Mouse (Mus musculus): ENCODE results near the gene Tspan17. TPM values are rescaled to one million over a fixed set of nuclear protein-coding genes. Genes with fewer than 3 reads are reported as not detected.

Tspan17 gene
- total RNA-seq, 2 experiments from 2014 or later, result 15.3 to 25.3 TPM

- H3K27ac ChIP-seq, result no peak overlapping the region
- intact Hi-C loops (cut with DNase I), result loop anchor here (2.0 to 5.0 kb wide), 2 partner anchors 273 to 379 kb away; no protein-coding TSS in a partner anchor
- H3K4me3 ChIP-seq, result no peak overlapping the region
- no peak for TF ChIP-seq CTCF (IDR thresholded peaks at IDR 0.05)
- DNase-seq, result no peak
Measured at GRCm38 (mm10) chr13:54797861-54798643, 8.9 kb downstream of the Tspan17 start.

DNA sequence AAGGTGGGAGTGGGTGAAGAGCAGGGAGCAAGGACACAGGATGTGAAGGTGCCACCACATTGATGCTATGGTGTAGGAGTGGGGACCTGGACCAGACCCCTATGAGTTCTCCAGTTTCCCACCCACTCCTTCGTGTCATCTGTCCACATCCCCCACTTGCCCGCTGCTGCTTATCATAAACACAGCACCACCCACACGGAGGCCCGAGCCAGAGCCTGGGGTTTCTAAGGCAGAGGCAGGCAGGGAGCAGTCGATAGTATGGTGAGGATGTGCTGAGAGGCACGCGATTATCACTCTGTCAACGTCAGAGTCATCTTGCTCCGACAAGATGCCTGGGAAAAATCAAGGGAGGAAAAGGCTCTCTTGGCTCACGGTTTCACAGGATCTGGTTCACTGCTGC is 9.6 kb downstream of the Tspan17 start:
- TF ChIP-seq CTCF (IDR thresholded peaks at IDR 0.05), result no peak
- H3K27ac ChIP-seq, result no peak overlapping the region
- DNase-seq, result no peak
- H3K4me3 ChIP-seq, result no peak overlapping the region
- intact Hi-C loops (cut with DNase I), result loop anchor here (2.0 to 5.0 kb wide), 2 partner anchors 272 to 379 kb away; no protein-coding TSS in a partner anchor

DNA sequence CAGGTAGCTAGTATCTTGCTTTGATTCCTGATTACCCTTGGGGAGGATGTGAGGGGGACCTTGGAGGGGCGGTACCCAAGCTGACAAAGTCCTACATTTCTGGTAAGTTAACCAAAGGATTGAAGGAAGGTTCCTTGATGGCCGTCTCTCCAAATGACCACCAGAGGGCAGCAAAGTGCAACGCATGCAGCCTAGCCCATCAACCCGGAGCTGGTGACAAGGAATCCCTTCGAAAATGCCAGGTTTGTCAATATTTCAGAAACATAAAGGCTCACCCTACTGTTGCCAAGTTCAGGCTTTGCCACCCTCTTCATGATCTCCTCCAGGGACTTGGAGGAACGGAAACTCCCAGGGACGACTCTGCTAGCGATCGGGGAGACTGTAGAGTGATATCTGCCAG is 10.5 kb downstream of the Tspan17 start:
- peak; percentile 73 for DNase-seq
- TF ChIP-seq CTCF (IDR thresholded peaks at IDR 0.05), result peak; percentile 97
- intact Hi-C loops (cut with DNase I), result loop anchor here (2.0 to 5.0 kb wide), 2 partner anchors 271 to 378 kb away; no protein-coding TSS in a partner anchor
- Histone ChIP-seq H3K4me3 (peak overlapping the region; percentile 67), H3K27ac (no peak overlapping the region)

DNA sequence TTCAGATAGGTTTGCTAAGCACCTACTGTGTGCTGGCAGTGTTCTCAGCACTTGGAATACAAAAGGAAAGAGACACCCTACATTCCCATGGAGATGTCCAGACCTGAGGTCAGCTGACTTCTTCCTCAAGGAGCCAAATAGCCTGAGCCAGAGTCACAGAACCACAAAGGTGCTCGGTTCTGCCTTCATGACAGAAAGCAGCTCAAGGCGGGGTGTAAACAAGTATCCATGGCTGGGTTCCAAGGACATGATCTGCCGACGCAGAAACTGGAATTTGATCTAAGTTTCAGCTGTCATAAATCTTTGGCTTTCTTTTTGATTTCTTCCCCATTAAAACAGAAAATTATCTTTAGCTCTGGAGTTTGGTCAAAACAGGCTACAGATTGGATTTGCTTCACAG is 11.0 kb downstream of the Tspan17 start:
- Histone ChIP-seq H3K4me3 (peak overlapping the region; percentile 67), H3K27ac (no peak overlapping the region)
- no peak for DNase-seq
- no peak for TF ChIP-seq CTCF (IDR thresholded peaks at IDR 0.05)
- intact Hi-C loops (cut with DNase I), result no loop called here

DNA sequence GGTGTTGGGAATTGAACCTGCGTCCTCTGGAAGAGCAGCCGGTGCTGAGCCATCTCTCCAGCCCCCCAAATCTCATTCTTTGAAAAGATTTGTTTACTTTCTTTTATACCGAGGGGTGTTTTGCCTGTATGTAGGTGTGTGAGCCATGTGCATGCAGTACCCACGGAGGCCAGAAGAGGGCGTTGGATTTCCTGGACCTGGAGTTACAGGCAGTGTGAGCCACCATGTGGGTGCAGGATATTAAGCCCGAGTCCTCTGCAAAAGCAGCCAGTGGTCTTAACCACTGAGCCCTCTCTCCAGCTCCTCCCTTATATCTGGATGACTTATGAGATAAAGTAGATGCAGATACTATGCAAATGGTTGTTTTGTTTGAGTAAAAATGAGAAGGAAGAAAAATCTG is 13.8 kb downstream of the Tspan17 start:
- intact Hi-C loops (cut with DNase I), result no loop called here
- H3K4me3 ChIP-seq, result no peak overlapping the region
- no peak for DNase-seq
- H3K27ac ChIP-seq, result no peak overlapping the region
- peak; percentile 33 for TF ChIP-seq CTCF (IDR thresholded peaks at IDR 0.05)

DNA sequence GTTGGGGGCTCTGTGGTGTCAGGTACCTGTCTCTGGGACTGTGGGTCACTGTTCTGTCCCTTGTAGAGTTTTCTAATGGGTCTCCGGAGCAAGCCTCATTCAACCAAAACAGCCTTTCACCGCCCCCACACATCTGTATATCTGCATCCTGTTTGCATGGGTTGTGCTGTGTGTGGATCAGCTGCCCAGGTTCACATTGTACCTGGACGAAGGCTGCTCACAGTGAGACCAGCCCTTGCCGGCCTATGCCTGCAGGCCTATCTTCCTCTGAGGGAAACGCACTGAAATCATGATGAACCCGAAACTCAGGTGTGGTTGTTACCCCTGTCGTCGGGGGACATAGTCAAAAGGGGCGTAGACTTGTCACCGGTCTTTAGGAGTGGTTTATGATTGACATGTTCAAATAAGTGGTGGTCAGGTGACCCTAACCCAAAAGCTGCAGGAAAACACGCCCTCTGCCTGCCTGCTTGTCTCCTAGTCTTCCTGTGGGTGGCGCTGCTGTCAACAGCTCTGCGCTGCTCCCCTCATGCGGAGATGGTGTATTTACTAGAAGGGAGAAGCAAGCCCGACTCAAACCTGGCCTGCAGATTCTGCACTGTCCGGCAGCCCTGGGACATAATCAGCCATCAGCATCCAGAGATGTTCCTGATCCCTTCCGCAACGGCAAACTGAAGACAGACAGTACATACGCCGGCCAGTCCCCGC is 16.1 kb downstream of the Tspan17 start:
- no peak for DNase-seq
- no peak overlapping the region for H3K27ac ChIP-seq
- intact Hi-C loops (cut with DNase I), result no loop called here
- no peak overlapping the region for H3K4me3 ChIP-seq
- TF ChIP-seq CTCF (IDR thresholded peaks at IDR 0.05), result peak; percentile 39

DNA sequence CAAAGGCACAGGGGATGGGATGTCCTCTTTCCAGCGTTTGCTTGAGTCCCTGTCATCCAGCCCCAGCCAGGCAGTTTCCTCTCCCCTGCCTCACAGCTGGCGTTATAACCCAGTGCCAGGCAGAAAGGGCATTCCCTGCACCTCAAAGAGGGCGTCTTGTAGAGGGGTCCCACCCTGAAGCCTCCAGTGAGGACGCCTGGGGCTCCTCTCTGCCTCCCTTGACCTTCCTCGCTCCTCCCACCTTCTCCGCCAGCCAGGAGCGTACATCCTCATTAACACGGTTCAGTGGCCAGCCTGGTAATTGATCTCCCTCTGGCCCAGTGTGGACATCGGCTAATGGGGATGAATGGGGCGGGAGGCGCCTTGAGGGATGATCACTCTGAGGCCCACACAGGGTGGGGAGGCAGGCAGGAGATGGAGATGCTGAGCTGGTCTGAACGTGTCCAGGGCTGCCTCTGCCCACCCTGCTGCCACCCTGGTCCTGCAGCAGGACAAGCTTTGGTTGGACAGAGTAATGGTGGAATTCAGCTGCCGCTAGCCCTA is 17.3 kb downstream of the Tspan17 start:
- Histone ChIP-seq H3K4me3 (no peak overlapping the region), H3K27ac (no peak overlapping the region)
- no peak for DNase-seq
- TF ChIP-seq CTCF (IDR thresholded peaks at IDR 0.05), result no peak
- intact Hi-C loops (cut with DNase I), result no loop called here

GRCm38 (mm10) chr13:54808067-54808466 is 18.9 kb downstream of the Tspan17 start:
- intact Hi-C loops (cut with DNase I), result no loop called here

GRCm38 (mm10) chr13:54811476-54811875 is 22.3 kb downstream of the Tspan17 start:
- intact Hi-C loops (cut with DNase I), result no loop called here
- DNase-seq, result no peak
- no peak for TF ChIP-seq CTCF (IDR thresholded peaks at IDR 0.05)
- Histone ChIP-seq H3K27ac (no peak overlapping the region), H3K4me3 (no peak overlapping the region)

More at GRCm38 (mm10) chr13:54808067-54808466, 18.9 kb downstream of the Tspan17 start:
- no peak for DNase-seq
- Histone ChIP-seq H3K27ac (no peak overlapping the region), H3K4me3 (no peak overlapping the region)
- TF ChIP-seq CTCF (IDR thresholded peaks at IDR 0.05), result no peak

DNA sequence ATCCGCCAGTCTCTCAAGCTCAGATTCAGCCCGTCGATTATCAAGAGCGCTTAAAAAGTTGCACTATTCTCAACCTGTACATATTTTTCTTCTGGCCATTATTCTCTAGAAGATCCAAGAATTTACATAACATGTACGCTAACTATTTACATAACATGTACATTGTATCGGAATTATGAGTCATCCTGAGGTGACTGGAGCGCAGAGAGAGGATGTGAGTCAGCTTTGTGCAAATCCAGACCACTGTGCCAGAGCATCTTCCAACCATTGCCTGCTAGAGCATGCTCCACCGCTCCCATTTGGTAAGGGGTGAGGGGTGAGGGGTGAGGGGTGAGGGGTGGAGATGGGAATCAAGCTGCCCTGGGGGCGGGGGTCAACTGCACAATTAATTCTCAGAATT is 24.2 kb downstream of the Tspan17 start:
- Histone ChIP-seq H3K4me3 (no peak overlapping the region), H3K27ac (no peak overlapping the region)
- no peak for DNase-seq
- intact Hi-C loops (cut with DNase I), result no loop called here
- TF ChIP-seq CTCF (IDR thresholded peaks at IDR 0.05), result no peak

- Histone ChIP-seq H3K27ac (no peak overlapping the region), H3K4me3 (no peak overlapping the region)
- intact Hi-C loops (cut with DNase I), result no loop called here
- no peak for TF ChIP-seq CTCF (IDR thresholded peaks at IDR 0.05)
- no peak for DNase-seq
Measured at GRCm38 (mm10) chr13:54818399-54819254, 29.4 kb downstream of the Tspan17 start.

DNA sequence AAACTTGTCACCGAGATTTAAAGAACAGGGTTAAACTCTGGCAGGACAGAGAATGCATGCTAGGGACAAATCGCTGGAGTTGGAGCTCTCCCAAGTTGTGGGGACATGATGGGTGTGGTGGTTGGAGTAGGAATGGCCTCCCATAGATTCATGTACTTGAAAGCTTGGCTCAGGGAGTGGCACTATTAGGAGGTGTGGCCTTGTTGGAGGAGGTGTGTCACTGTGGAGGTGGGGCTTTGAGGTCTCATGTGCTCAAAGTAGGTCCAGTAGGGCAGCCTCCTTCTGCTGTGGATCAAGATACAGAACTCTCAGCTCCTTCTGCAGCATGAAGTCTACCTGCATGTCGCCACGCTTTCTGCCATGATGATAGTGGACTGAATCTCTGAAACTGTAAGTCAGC is 31.9 kb downstream of the Tspan17 start:
- no peak for DNase-seq
- intact Hi-C loops (cut with DNase I), result no loop called here
- Histone ChIP-seq H3K27ac (no peak overlapping the region), H3K4me3 (no peak overlapping the region)
- no peak for TF ChIP-seq CTCF (IDR thresholded peaks at IDR 0.05)

Data from gastrocnemius, adult 2 months (tissue).